Mouse (Mus musculus) CH12.LX (cell line): ENCODE data around the gene Ppp1r35. TPM values are rescaled to one million over a fixed set of nuclear protein-coding genes. Genes with fewer than 3 reads are reported as not detected.

Experiments
- DNase-seq: peaks from one replicate; pipeline ENCODE4 v3.0.0-alpha.2; 2013; ENCODE audit errors: extremely low read depth
- H3K27ac ChIP-seq: 2 replicates; pipeline ENCODE4 v1.5.1; 2012; ENCODE audit warnings: low read depth, mild to moderate bottlenecking, control low read depth, moderate library complexity; ENCODE audit not compliant: insufficient read depth
- H3K27me3 ChIP-seq: replicated peaks from 2 replicates; pipeline ENCODE3; 2012; ENCODE audit warnings: inconsistent platforms
- H3K36me3 ChIP-seq, 2 experiments: replicated peaks in 1 of 2; 2 replicates each; pipeline versions ENCODE3 to v1.6.1; 2012; ENCODE audit warnings: inconsistent platforms in 1 of 2, low read length in 1 of 2, mild to moderate bottlenecking in 1 of 2, mixed read lengths in 1 of 2, moderate library complexity in 1 of 2; ENCODE audit not compliant: control insufficient read depth in 1 of 2, insufficient read depth in 1 of 2
- H3K4me1 ChIP-seq, 2 experiments: 2 replicates each; pipeline ENCODE4 v1.6.1; 2012; ENCODE audit warnings: inconsistent platforms in 1 of 2, moderate library complexity in 1 of 2; ENCODE audit not compliant: insufficient read depth in 2 of 2, control insufficient read depth in 1 of 2
- H3K4me2 ChIP-seq: 2 replicates; pipeline ENCODE4 v1.6.1; 2012; ENCODE audit warnings: low read depth, mild to moderate bottlenecking, control low read depth; ENCODE audit not compliant: poor library complexity, insufficient read depth, severe bottlenecking
- H3K4me3 ChIP-seq, 3 experiments: fragments of 150-350 bp in 1 of 3; sonication (generic) in 1 of 3; replicated peaks in 1 of 3; 2 replicates each; pipeline versions ENCODE3 to v1.5.1; 2011 to 2012; ENCODE audit warnings: low read depth in 2 of 3, low read length in 2 of 3, mild to moderate bottlenecking in 2 of 3, moderate library complexity in 2 of 3, control low read depth in 1 of 3, improper control_type of control experiment in 1 of 3, inconsistent platforms in 1 of 3, mixed read lengths in 1 of 3; ENCODE audit not compliant: poor library complexity in 1 of 3
- H3K79me2 ChIP-seq: replicated peaks from 2 replicates; pipeline ENCODE4 v1.6.1; 2012; ENCODE audit warnings: mild to moderate bottlenecking, moderate library complexity; ENCODE audit not compliant: control insufficient read depth, poor library complexity, insufficient read depth, severe bottlenecking; ENCODE audit errors: extremely low read depth
- H3K9ac ChIP-seq: 2 replicates; pipeline ENCODE4 v1.6.1; 2012; ENCODE audit warnings: low read depth, mild to moderate bottlenecking, control low read depth, moderate library complexity; ENCODE audit not compliant: insufficient read depth
- H3K9me3 ChIP-seq: replicated peaks from 2 replicates; pipeline ENCODE3; 2012; ENCODE audit warnings: low read length, inconsistent platforms, mixed read lengths
- CHD1 ChIP-seq: IDR thresholded peaks from 2 replicates; pipeline ENCODE4 v1.6.1; 2012; ENCODE audit warnings: low read depth, low read length, improper control_type of control experiment, inconsistent platforms
- CHD2 ChIP-seq: IDR thresholded peaks from 2 replicates; pipeline ENCODE4 v1.6.1; 2011; ENCODE audit warnings: low read length, improper control_type of control experiment
- CTCF ChIP-seq, 2 experiments: IDR thresholded peaks in 1 of 2; conservative IDR thresholded peaks in 1 of 2; 2 replicates each; pipeline ENCODE4 v1.5.1; 2011 to 2012; ENCODE audit warnings: low read depth in 2 of 2, low read length in 2 of 2, improper control_type of control experiment in 1 of 2, inconsistent platforms in 1 of 2, mild to moderate bottlenecking in 1 of 2, moderate library complexity in 1 of 2
- EP300 ChIP-seq: IDR thresholded peaks from 2 replicates; pipeline ENCODE4 v1.6.1; 2011; ENCODE audit warnings: low read length, improper control_type of control experiment
- ETS1 ChIP-seq: conservative IDR thresholded peaks from 2 replicates; pipeline ENCODE4 v1.6.1; 2012; ENCODE audit warnings: low read depth, mild to moderate bottlenecking, inconsistent platforms, low read length, improper control_type of control experiment, moderate library complexity
- HCFC1 ChIP-seq: IDR thresholded peaks from 2 replicates; pipeline ENCODE4 v1.6.1; 2012; ENCODE audit warnings: low read depth, mild to moderate bottlenecking, inconsistent platforms, low read length, improper control_type of control experiment
- JUN ChIP-seq: IDR thresholded peaks from 2 replicates; pipeline ENCODE4 v1.6.1; 2011; ENCODE audit warnings: low read depth, mild to moderate bottlenecking, low read length, improper control_type of control experiment, moderate library complexity; ENCODE audit not compliant: insufficient read depth
- JUND ChIP-seq: conservative IDR thresholded peaks from 2 replicates; pipeline ENCODE4 v1.6.1; 2011; ENCODE audit warnings: low read depth, low read length, improper control_type of control experiment
- KAT2A ChIP-seq: IDR thresholded peaks from 2 replicates; pipeline ENCODE4 v1.6.1; 2012; ENCODE audit warnings: low read length, improper control_type of control experiment, inconsistent platforms; ENCODE audit not compliant: insufficient replicate concordance
- MAFK ChIP-seq: IDR thresholded peaks from 2 replicates; pipeline ENCODE4 v1.6.1; 2011; ENCODE audit warnings: low read length, improper control_type of control experiment; ENCODE audit not compliant: insufficient replicate concordance
- MYC ChIP-seq: IDR thresholded peaks from 2 replicates; pipeline ENCODE4 v1.6.1; 2011; ENCODE audit warnings: low read depth, mild to moderate bottlenecking, improper control_type of control experiment, low read length
- NELFE ChIP-seq: IDR thresholded peaks from 2 replicates; pipeline ENCODE4 v1.6.1; 2011; ENCODE audit warnings: low read depth, low read length, improper control_type of control experiment
- NRF1 ChIP-seq: IDR thresholded peaks from 2 replicates; pipeline ENCODE4 v1.6.1; 2014; ENCODE audit warnings: low read depth, mild to moderate bottlenecking, inconsistent platforms, low read length, improper control_type of control experiment, moderate library complexity
- RCOR1 ChIP-seq: conservative IDR thresholded peaks from 2 replicates; pipeline ENCODE4 v1.6.1; 2012; ENCODE audit warnings: low read depth, mild to moderate bottlenecking, inconsistent platforms, low read length, improper control_type of control experiment
- SIN3A ChIP-seq: IDR thresholded peaks from 2 replicates; pipeline ENCODE4 v1.6.1; 2012; ENCODE audit warnings: low read length, improper control_type of control experiment, inconsistent platforms
- SMC3 ChIP-seq: IDR thresholded peaks from 2 replicates; pipeline ENCODE4 v1.6.1; 2011; ENCODE audit warnings: low read depth, low read length, improper control_type of control experiment
- USF2 ChIP-seq: conservative IDR thresholded peaks from 2 replicates; pipeline ENCODE4 v1.6.1; 2011; ENCODE audit warnings: low read depth, low read length, improper control_type of control experiment
- ZC3H11A ChIP-seq: IDR thresholded peaks from 2 replicates; pipeline ENCODE4 v1.6.1; 2012; ENCODE audit warnings: low read depth, mild to moderate bottlenecking, inconsistent platforms, low read length, improper control_type of control experiment
- ZKSCAN1 ChIP-seq: IDR thresholded peaks from 2 replicates; pipeline ENCODE4 v1.6.1; 2012; ENCODE audit warnings: low read depth, inconsistent platforms, low read length, improper control_type of control experiment, borderline replicate concordance
- dilution Hi-C: fragments of 300-500 bp; cut with MboI; formaldehyde crosslinking; loops from 2 replicates; pipeline ENCODE4 v1.14.3; 2020; ENCODE audit warnings: low sequenced_read_pairs; ENCODE audit not compliant: extremely low pct_unique_long_range_greater_than_20kb, extremely low pct_ligation_motif_present
- in situ Hi-C: fragments of 300-500 bp; cut with MboI; formaldehyde crosslinking; loops from 3 replicates; pipeline ENCODE4 v1.14.3; 2019; ENCODE audit warnings: low sequenced_read_pairs, low pct_ligation_motif_present, low pct_unique_long_range_greater_than_20kb, mixed read lengths
- polyA plus RNA-seq: library from polyadenylated mRNA; unstranded; fragments of >175 nt; gene quantifications from 2 replicates; pipeline ENCODE4 v1.2.1, GENCODE M21; 2012; ENCODE audit warnings: low read depth; ENCODE audit not compliant: insufficient read length
- total RNA-seq, 2 experiments: library from RNA; depleted of rRNA; stranded (reverse); fragments of 300-350 nt in 1 of 2; fragments of >200 nt in 1 of 2; gene quantifications; 2 replicates each; pipeline ENCODE4 v1.2.3; 2012 to 2014

The Ppp1r35 gene
- total and polyA plus RNA-seq, 3 experiments, result 17.3 to 34.6 (median 23.3) TPM

DNA sequence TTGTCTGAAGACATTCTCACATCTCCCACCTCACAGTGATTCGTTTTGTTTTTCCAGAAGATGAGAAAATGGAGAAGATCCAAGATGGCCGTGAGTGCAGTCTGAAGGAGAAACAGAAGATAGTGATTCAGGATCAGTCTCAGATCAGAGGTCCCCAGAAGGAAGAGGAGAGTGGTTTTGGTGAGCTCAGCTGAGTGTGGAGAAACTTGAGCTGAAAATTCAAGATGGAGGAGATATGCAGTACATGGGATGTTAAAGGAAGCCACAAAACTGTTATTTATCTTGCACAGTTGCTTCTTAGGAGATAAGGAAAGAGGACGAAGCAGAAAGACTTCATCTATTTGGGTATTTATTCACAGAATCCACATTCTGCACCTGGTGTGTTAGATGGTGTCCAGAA is 22.3 kb downstream of the Ppp1r35 start:
- no peak for DNase-seq
- H3K4me2 ChIP-seq, result no peak overlapping the region
- no peak overlapping the region for H3K9ac ChIP-seq
- H3K9me3 ChIP-seq, result no peaks in the 10 kb centered on the region
- H3K27me3 ChIP-seq, result no peaks in the 10 kb centered on the region
- H3K79me2 ChIP-seq, result no peaks in the 10 kb centered on the region
- in situ Hi-C loops (no loop called here), dilution Hi-C loops (no loop called here)
- H3K4me1 ChIP-seq, result peaks cover 0 to 6% of the 10 kb centered on the region in 2 experiments; a peak in 3 of 4 replicates
- H3K36me3 ChIP-seq, result no peaks in the 10 kb centered on the region
- TF ChIP-seq NELFE (no peak), MYC (no peak), ZKSCAN1 (no peak), ZC3H11A (no peak), KAT2A (no peak), CHD2 (no peak), JUND (no peak), RCOR1 (no peak), SMC3 (no peak), USF2 (no peak), SIN3A (no peak), ETS1 (no peak), CHD1 (no peak)
- no peak overlapping the region for H3K4me3 ChIP-seq
- no peak overlapping the region for H3K27ac ChIP-seq

DNA sequence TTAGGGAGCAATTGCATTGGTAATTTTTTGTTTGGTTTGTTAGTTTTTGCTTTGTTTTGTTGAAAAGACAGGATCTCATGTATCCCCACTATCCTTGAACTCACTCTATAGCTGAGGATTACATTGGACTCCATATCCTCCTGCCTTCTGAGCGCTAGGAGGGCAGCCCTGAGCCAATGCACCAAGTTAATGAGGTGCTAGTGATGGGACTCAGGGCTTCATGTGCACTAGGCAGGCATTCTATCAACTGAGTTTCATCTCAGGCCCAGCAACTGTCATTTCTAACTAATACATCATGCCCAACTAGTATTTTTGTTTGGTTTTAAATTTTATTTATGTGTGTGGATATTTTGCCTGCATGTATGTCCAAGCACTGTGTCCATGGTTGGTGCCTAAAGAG is 27.5 kb downstream of the Ppp1r35 start:
- DNase-seq, result no peak
- no peak overlapping the region for H3K9ac ChIP-seq
- no peaks in the 10 kb centered on the region for H3K27me3 ChIP-seq
- no peaks in the 10 kb centered on the region for H3K4me1 ChIP-seq
- dilution Hi-C loops (no loop called here), in situ Hi-C loops (no loop called here)
- TF ChIP-seq EP300, result no peak
- no peak for TF ChIP-seq HCFC1
- TF ChIP-seq ETS1, result no peak
- TF ChIP-seq JUN, result no peak
- no peak for TF ChIP-seq CTCF (conservative IDR thresholded peaks at IDR 0.05 in 1 of 2, IDR thresholded peaks at IDR 0.05 in 1 of 2; ENCODE audit: low read depth in 2 of 2, low read length in 2 of 2)
- TF ChIP-seq NRF1, result no peak
- TF ChIP-seq MAFK, result no peak
- no peaks in the 10 kb centered on the region for H3K9me3 ChIP-seq
- H3K27ac ChIP-seq, result no peak overlapping the region
- no peak overlapping the region for H3K4me2 ChIP-seq
- H3K4me3 ChIP-seq, result no peak overlapping the region
- no peaks in the 10 kb centered on the region for H3K79me2 ChIP-seq
- no peaks in the 10 kb centered on the region for H3K36me3 ChIP-seq
